Mouse (Mus musculus): ENCODE data around the gene Unc79. TPM values are rescaled to one million over a fixed set of nuclear protein-coding genes. Genes with fewer than 3 reads are reported as not detected.

Gene Unc79
- total and polyA plus RNA-seq, 2 experiments = 0.15 to 0.46 TPM

DNA sequence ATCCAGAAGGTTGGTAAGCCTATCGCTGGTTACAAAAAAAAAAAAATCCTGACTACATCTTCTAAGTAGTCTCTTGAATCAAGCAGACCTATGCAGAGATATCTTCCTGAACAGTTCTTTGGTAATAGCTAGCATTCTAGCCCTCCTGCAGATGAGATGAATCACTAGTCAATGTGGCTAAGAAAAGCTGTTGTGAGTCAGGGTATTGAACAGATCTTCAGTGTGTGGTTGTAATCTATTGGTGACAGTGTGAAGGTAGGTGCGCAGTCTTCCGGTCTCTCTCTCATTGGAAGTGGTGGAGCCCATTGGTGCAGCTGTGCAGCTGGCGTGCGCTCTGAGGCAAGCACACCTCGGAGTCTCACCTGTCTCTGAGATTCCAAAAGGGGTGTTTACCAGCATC is 180.3 kb downstream of the Unc79 start:
- 94% methylated on average over 6 of the region's 6 CpGs for WGBS
- no peak overlapping the region for H3K9ac ChIP-seq (ENCODE audit: low read depth, low read length)
- no peaks in the 10 kb centered on the region for H3K79me2 ChIP-seq (ENCODE audit: control insufficient read depth, insufficient read depth, low read length)
- H3K4me3 ChIP-seq (ENCODE audit: insufficient read depth, low read depth, low read length) = no peak overlapping the region
- no peaks in the 10 kb centered on the region for H3K4me1 ChIP-seq (ENCODE audit: control insufficient read depth, insufficient read depth, low read length)
- no peaks in the 10 kb centered on the region for H3K27me3 ChIP-seq (ENCODE audit: control insufficient read depth, insufficient read depth, low read length)
- no peak overlapping the region for H3K27ac ChIP-seq (replicated peaks; ENCODE audit: insufficient read depth, low read depth, low read length)
- DNase-seq (ENCODE audit: extremely low read depth, low read depth, low spot score) = no peak
- TF ChIP-seq CTCF (IDR thresholded peaks at IDR 0.05; ENCODE audit: low read depth, low read length) = no peak
- no peak for TF ChIP-seq POLR2A (IDR thresholded peaks at IDR 0.05; ENCODE audit: extremely low read depth, insufficient read depth, low read length)
- H3K36me3 ChIP-seq (ENCODE audit: control insufficient read depth, insufficient read depth, low read length) = no peaks in the 10 kb centered on the region

DNA sequence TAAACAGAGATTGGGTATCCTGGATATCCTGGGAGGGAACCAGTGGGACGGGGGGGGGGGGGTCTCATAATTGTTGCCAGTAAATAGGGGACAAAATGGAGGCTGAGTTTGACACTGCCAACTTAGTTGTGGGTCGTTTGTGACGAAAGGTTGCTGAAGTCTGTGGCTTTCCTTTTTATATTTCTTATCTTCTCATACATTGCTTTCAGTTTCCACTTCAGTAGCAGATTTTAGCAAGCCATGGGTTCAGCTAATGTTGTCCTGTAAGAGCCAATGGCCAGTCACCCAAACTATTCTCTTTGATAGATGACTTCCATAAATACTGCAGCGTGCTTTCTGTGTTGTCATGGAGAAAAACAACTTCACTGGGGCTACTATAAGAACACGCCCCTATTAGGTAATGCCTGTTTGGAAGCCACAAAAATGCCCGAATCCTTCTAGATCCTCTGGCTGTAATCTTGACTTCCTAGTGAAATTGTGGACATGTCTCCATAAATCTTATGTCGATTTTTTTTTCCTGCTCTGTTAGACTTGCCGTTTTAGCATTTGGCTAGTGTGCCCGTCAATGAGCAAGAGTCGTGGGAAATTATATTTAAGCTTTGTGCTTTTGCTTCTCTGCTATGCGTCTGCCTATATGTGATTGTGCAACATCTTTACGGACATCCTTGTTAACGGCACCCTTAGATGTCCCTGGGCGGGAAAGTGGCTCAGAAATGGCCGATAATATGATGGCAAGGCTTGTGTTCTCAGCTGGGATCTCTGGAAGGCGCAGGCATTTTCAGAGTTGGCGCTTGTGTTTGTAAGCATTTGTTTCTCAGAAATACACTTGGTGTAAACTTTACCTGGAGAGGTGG is 181.0 kb downstream of the Unc79 start:
- no peak for DNase-seq (ENCODE audit: extremely low read depth, low read depth, low spot score)
- WGBS = 77% methylated on average over 17 of the region's 17 CpGs
- H3K27ac ChIP-seq (replicated peaks; ENCODE audit: insufficient read depth, low read depth, low read length) = no peak overlapping the region
- H3K27me3 ChIP-seq (ENCODE audit: control insufficient read depth, insufficient read depth, low read length) = no peaks in the 10 kb centered on the region
- H3K4me3 ChIP-seq (ENCODE audit: insufficient read depth, low read depth, low read length) = no peak overlapping the region
- no peak overlapping the region for H3K9ac ChIP-seq (ENCODE audit: low read depth, low read length)
- no peaks in the 10 kb centered on the region for H3K4me1 ChIP-seq (ENCODE audit: control insufficient read depth, insufficient read depth, low read length)
- H3K79me2 ChIP-seq (ENCODE audit: control insufficient read depth, insufficient read depth, low read length) = no peaks in the 10 kb centered on the region
- no peaks in the 10 kb centered on the region for H3K36me3 ChIP-seq (ENCODE audit: control insufficient read depth, insufficient read depth, low read length)
- TF ChIP-seq POLR2A (IDR thresholded peaks at IDR 0.05; ENCODE audit: extremely low read depth, insufficient read depth, low read length) = no peak
- TF ChIP-seq CTCF (IDR thresholded peaks at IDR 0.05; ENCODE audit: low read depth, low read length) = no peak

DNA sequence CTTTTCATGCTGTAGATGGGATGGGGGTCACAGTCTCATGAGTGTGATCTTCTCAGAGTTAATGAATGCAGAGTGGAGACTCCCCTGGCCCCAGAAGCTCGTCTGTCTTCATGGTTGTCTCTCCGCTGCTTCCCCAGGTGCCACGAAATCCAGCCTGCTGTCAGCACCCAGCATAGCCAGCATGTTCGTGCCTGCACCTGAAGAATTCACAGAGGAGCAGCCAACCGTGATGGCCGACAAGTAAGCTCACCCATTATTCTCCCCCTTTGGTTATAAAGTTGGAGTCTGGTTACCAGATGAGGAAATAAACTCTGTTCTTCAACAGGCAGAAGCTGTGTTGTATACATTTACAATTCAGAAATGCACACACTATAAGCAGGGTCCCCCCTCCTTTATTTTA is 182.8 kb downstream of the Unc79 start:
- H3K4me1 ChIP-seq (ENCODE audit: control insufficient read depth, insufficient read depth, low read length) = no peaks in the 10 kb centered on the region
- H3K79me2 ChIP-seq (ENCODE audit: control insufficient read depth, insufficient read depth, low read length) = no peaks in the 10 kb centered on the region
- H3K27me3 ChIP-seq (ENCODE audit: control insufficient read depth, insufficient read depth, low read length) = no peaks in the 10 kb centered on the region
- H3K36me3 ChIP-seq (ENCODE audit: control insufficient read depth, insufficient read depth, low read length) = no peaks in the 10 kb centered on the region
- no peak overlapping the region for H3K27ac ChIP-seq (replicated peaks; ENCODE audit: insufficient read depth, low read depth, low read length)
- no peak overlapping the region for H3K9ac ChIP-seq (ENCODE audit: low read depth, low read length)
- no peak overlapping the region for H3K4me3 ChIP-seq (ENCODE audit: insufficient read depth, low read depth, low read length)
- DNase-seq (ENCODE audit: extremely low read depth, low read depth, low spot score) = no peak
- TF ChIP-seq POLR2A (IDR thresholded peaks at IDR 0.05; ENCODE audit: extremely low read depth, insufficient read depth, low read length) = no peak
- TF ChIP-seq CTCF (IDR thresholded peaks at IDR 0.05; ENCODE audit: low read depth, low read length) = no peak
- 82% methylated on average over 6 of the region's 6 CpGs for WGBS

DNA sequence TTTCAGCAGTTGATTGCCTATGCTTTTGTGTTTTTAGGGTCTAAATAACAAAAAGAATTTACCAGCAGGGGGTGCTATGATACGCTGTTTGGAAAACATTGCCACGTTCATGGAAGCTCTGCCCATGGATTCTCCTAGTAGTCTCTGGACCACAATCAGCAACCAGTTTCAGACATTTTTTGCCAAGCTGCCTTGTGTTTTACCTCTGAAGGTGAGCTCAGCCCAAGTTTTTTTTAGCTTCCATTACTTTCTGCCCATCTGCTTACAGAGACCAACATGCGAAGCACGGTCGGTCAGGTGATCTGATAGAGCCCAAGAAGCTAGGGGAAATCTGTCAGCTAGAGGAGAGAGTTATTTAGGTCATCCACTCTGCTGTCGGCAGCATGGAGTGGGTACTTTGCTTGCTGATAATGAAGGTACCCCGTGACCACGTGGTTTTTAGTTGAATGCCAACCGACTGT is 193.9 kb downstream of the Unc79 start:
- Histone ChIP-seq H3K27me3 (ENCODE audit: control insufficient read depth, insufficient read depth, low read length) (no peaks in the 10 kb centered on the region), H3K4me3 (ENCODE audit: insufficient read depth, low read depth, low read length) (no peak overlapping the region), H3K27ac (replicated peaks; ENCODE audit: insufficient read depth, low read depth, low read length) (no peak overlapping the region), H3K79me2 (ENCODE audit: control insufficient read depth, insufficient read depth, low read length) (no peaks in the 10 kb centered on the region), H3K36me3 (ENCODE audit: control insufficient read depth, insufficient read depth, low read length) (no peaks in the 10 kb centered on the region), H3K9ac (ENCODE audit: low read depth, low read length) (no peak overlapping the region), H3K4me1 (ENCODE audit: control insufficient read depth, insufficient read depth, low read length) (peaks cover 3% of the 10 kb centered on the region; the same call in 1 of the 2 replicates)
- TF ChIP-seq CTCF (IDR thresholded peaks at IDR 0.05; ENCODE audit: low read depth, low read length) (no peak), POLR2A (IDR thresholded peaks at IDR 0.05; ENCODE audit: extremely low read depth, insufficient read depth, low read length) (no peak)
- WGBS = 58% methylated on average over 9 of the region's 9 CpGs
- peak; percentile 61 for DNase-seq (ENCODE audit: extremely low read depth, low read depth, low spot score)

DNA sequence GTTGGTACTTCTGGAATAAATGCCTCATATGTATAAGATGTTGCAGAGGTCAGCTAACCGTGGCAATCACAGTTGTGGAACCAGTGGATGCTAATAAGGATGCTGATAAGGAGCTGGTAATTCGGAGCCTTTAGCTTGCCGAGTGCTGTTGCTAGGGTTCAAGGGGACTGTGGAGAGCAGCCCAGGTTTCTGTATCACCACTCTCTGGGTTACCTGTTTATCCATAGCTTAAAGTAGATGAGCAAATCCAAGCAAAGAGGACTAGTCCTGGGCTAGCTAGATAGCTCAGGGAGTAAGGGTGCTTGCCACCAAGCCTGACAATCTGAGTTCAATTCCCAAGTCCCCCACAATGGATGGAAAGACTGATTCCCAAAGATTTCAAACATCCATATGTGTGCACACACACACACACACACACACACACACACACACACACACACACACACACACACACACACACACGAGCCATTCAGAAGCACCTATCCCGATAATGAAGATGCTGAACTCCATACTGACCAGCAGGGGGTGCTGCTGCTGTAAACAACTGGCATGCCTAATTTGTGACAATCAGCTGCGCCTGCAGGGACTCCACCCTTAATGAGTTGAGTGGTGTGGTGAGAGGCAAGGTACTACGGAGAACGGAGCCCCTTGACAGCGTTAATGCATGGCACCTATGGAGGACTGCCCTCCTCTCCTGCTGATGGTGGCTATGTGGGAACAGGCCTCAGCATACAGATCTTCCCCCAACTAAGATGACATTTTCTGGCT is 195.3 kb downstream of the Unc79 start:
- no peak overlapping the region for H3K9ac ChIP-seq (ENCODE audit: low read depth, low read length)
- DNase-seq (ENCODE audit: extremely low read depth, low read depth, low spot score) = peak; percentile 50
- H3K27ac ChIP-seq (replicated peaks; ENCODE audit: insufficient read depth, low read depth, low read length) = no peak overlapping the region
- TF ChIP-seq CTCF (IDR thresholded peaks at IDR 0.05; ENCODE audit: low read depth, low read length) (peak; percentile 70), POLR2A (IDR thresholded peaks at IDR 0.05; ENCODE audit: extremely low read depth, insufficient read depth, low read length) (no peak)
- WGBS = 35% methylated on average over 9 of the region's 9 CpGs
- H3K4me1 ChIP-seq (ENCODE audit: control insufficient read depth, insufficient read depth, low read length) = peaks cover 3% of the 10 kb centered on the region; the same call in 1 of the 2 replicates
- H3K79me2 ChIP-seq (ENCODE audit: control insufficient read depth, insufficient read depth, low read length) = no peaks in the 10 kb centered on the region
- H3K36me3 ChIP-seq (ENCODE audit: control insufficient read depth, insufficient read depth, low read length) = no peaks in the 10 kb centered on the region
- H3K27me3 ChIP-seq (ENCODE audit: control insufficient read depth, insufficient read depth, low read length) = no peaks in the 10 kb centered on the region
- no peak overlapping the region for H3K4me3 ChIP-seq (ENCODE audit: insufficient read depth, low read depth, low read length)
